Mouse (Mus musculus): ENCODE results near the gene Zfp93. TPM values are rescaled to one million over a fixed set of nuclear protein-coding genes. Genes with fewer than 3 reads are reported as not detected.
A peak's percentile ranks its signal among the peaks of the same experiment; 100 is the strongest.

Gene Zfp93
- polyA plus RNA-seq, 1 experiment from 2014 or later: 6.2 TPM

DNA sequence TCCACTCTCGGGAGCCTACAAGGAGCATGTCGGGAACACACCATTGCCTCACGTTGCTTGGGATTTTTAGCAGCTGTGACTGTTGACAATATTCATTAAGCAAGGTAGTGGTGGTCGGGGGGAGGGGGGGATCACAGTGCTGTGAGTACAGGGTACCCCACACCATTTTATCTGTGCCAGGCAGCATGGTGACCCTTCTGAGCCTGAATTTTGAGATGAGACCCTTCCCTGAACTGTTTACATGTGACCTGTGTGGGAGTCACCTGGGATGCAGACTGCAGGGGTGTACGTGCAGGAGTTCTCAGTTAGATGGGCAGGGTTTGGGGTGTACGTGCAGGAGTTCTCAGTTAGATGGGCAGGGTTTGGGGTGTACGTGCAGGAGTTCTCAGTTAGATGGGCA is 26.2 kb downstream of the Zfp93 start:
- 94% methylated on average over 7 of the region's 7 CpGs for WGBS
- H3K4me3 ChIP-seq (ENCODE audit: low read depth, low read length): no peak overlapping the region
- ATAC-seq (ENCODE audit: low read depth): no peak

GRCm38 (mm10) chr7:24297361-24298095 is 27.3 kb downstream of the Zfp93 start:
- ATAC-seq (ENCODE audit: low read depth) (no peak), DNase-seq (ENCODE audit: low spot score) (no peak)
- Histone ChIP-seq H3K4me2 (ENCODE audit: low read depth, low read length) (peak overlapping the region; percentile 91), H3K27ac (replicated peaks; ENCODE audit: low read depth, low read length) (no peak overlapping the region), H3K4me3 (ENCODE audit: low read depth, low read length) (peak overlapping the region; percentile 72), H3K9ac (ENCODE audit: low read depth, low read length) (peak overlapping the region; percentile 83), H3K36me3 (ENCODE audit: control insufficient read depth, insufficient read depth, low read length) (peaks cover 61% of the 10 kb centered on the region), H3K9me3 (ENCODE audit: control insufficient read depth, low read length) (no peaks in the 10 kb centered on the region), H3K27me3 (replicated peaks; ENCODE audit: control insufficient read depth, insufficient read depth, low read length) (no peaks in the 10 kb centered on the region), H3K4me1 (ENCODE audit: control insufficient read depth, insufficient read depth, low read length) (peaks cover 9% of the 10 kb centered on the region; the same call in 1 of the 2 replicates)
- WGBS: 91% methylated on average over 15 of the region's 15 CpGs

More for the DNA sequence above, 26.2 kb downstream of the Zfp93 start:
- no peak for DNase-seq (ENCODE audit: low spot score)
- H3K4me2 ChIP-seq (ENCODE audit: low read depth, low read length): no peak overlapping the region
- no peak overlapping the region for H3K27ac ChIP-seq (replicated peaks; ENCODE audit: low read depth, low read length)
- peaks cover 63% of the 10 kb centered on the region for H3K36me3 ChIP-seq (ENCODE audit: control insufficient read depth, insufficient read depth, low read length)
- H3K9me3 ChIP-seq (ENCODE audit: control insufficient read depth, low read length): peaks cover 1% of the 10 kb centered on the region; the same call in 1 of the 2 replicates
- H3K9ac ChIP-seq (ENCODE audit: low read depth, low read length): no peak overlapping the region
- peaks cover 9% of the 10 kb centered on the region; the same call in 1 of the 2 replicates for H3K4me1 ChIP-seq (ENCODE audit: control insufficient read depth, insufficient read depth, low read length)
- H3K27me3 ChIP-seq (replicated peaks; ENCODE audit: control insufficient read depth, insufficient read depth, low read length): no peaks in the 10 kb centered on the region

DNA sequence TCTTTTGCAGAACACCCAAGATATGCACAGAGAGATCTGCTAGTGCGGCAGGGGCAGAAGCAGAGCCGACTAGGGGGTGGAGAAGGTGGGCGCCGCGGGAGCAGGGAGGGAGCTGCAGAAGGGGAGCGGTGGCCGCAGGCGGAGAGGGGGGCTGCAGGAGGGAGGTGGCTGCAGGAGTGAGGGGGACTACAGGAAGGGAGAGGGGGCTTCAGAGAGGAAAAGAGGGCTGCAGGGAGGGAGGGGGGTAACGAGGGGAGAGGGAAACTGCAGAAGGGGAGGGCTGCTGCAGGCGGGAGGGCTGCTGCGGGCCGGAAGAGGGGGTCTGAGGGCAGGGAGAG is 28.4 kb downstream of the Zfp93 start:
- peak; percentile 6; the same call in 1 of the 2 replicates for ATAC-seq (ENCODE audit: low read depth)
- no peaks in the 10 kb centered on the region for H3K9me3 ChIP-seq (ENCODE audit: control insufficient read depth, low read length)
- peaks cover 9% of the 10 kb centered on the region; the same call in 1 of the 2 replicates for H3K4me1 ChIP-seq (ENCODE audit: control insufficient read depth, insufficient read depth, low read length)
- peak overlapping the region; percentile 83 for H3K9ac ChIP-seq (ENCODE audit: low read depth, low read length)
- H3K4me3 ChIP-seq (ENCODE audit: low read depth, low read length): peak overlapping the region; percentile 72
- H3K27me3 ChIP-seq (replicated peaks; ENCODE audit: control insufficient read depth, insufficient read depth, low read length): no peaks in the 10 kb centered on the region
- H3K4me2 ChIP-seq (ENCODE audit: low read depth, low read length): peak overlapping the region; percentile 91
- H3K27ac ChIP-seq (replicated peaks; ENCODE audit: low read depth, low read length): peak overlapping the region; percentile 98
- 0% methylated on average over 12 of the region's 12 CpGs for WGBS
- DNase-seq (ENCODE audit: low spot score): no peak
- H3K36me3 ChIP-seq (ENCODE audit: control insufficient read depth, insufficient read depth, low read length): peaks cover 61% of the 10 kb centered on the region

DNA sequence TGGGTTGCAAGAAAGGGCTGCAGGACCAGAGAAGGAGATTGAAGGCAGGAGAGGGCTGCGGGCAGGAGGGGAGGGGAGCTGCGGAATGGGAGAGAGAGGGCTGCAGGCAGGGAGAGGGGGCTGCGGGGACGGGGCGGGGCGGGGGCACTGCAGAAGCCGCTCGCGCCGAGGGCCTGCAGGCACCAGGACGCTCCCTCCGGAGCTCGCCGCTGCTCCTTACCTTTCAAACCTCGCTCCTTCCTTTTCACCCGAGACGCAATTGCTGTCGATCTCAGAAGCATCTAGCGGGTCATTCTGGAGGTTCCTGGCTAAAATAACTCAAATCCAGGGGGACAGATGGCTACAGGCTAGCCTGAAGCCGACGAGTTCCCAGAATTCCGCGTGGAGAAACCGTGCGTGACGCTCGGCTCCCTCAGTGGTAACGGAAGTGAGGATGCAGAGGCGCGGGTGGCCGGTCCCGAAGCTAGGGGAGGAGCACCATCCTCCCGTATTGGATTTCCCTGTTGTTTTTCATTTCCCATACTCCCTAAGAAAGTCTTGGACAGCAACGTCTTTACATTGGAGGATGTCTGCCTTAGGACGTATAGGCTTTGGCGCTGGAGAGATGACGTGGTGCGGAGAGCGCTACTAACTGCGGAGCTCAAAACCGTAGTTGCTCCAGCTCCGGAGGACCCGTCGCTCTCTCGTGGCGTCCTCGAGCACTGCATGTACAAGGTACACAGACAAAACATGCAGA is 28.9 kb downstream of the Zfp93 start:
- peak overlapping the region; percentile 83 for H3K9ac ChIP-seq (ENCODE audit: low read depth, low read length)
- peak overlapping the region; percentile 98 for H3K27ac ChIP-seq (replicated peaks; ENCODE audit: low read depth, low read length)
- H3K4me3 ChIP-seq (ENCODE audit: low read depth, low read length): peak overlapping the region; percentile 72
- H3K4me1 ChIP-seq (ENCODE audit: control insufficient read depth, insufficient read depth, low read length): peaks cover 9% of the 10 kb centered on the region; the same call in 1 of the 2 replicates
- H3K27me3 ChIP-seq (replicated peaks; ENCODE audit: control insufficient read depth, insufficient read depth, low read length): no peaks in the 10 kb centered on the region
- peaks cover 59% of the 10 kb centered on the region for H3K36me3 ChIP-seq (ENCODE audit: control insufficient read depth, insufficient read depth, low read length)
- peak overlapping the region; percentile 91 for H3K4me2 ChIP-seq (ENCODE audit: low read depth, low read length)
- ATAC-seq (ENCODE audit: low read depth) (peak; percentile 91), DNase-seq (ENCODE audit: low spot score) (peak; percentile 98)
- no peaks in the 10 kb centered on the region for H3K9me3 ChIP-seq (ENCODE audit: control insufficient read depth, low read length)
- 1% methylated on average over 33 of the region's 47 CpGs for WGBS

DNA sequence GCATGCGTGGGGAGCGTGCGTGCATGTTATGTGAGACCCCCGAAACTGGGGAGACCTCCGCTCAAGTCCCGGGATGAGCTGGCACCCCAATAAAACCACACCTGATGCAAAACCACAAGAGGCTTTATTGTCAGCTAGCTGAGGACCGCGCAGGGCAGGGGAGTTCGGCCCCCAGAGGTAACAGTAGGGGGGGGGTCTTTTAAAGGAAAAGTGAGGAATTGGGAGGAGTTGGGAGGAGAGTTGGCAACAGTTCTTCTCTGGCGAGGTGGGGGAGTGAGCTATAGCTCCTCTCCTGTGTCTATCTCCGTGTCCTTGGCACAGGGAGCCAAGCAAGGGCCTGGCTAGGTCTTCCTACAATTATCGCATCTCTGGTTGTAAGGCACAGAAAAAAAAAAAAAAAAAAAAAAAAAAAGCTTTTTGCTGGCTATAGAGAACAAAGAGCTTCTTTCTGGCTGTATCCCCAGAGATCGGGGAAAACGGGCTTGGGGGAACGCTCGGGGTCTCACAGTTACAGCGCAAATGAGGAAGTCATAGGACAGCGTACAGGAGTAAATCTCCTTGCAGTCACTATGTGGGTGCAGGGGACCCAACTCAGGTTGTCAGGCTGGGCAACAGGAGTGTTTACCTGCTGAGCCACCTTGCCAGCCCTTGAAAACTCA is 29.7 kb downstream of the Zfp93 start:
- peaks cover 9% of the 10 kb centered on the region; the same call in 1 of the 2 replicates for H3K4me1 ChIP-seq (ENCODE audit: control insufficient read depth, insufficient read depth, low read length)
- H3K4me2 ChIP-seq (ENCODE audit: low read depth, low read length): peak overlapping the region; percentile 91
- ATAC-seq (ENCODE audit: low read depth) (peak; percentile 15), DNase-seq (ENCODE audit: low spot score) (peak; percentile 64)
- peak overlapping the region; percentile 72 for H3K4me3 ChIP-seq (ENCODE audit: low read depth, low read length)
- H3K36me3 ChIP-seq (ENCODE audit: control insufficient read depth, insufficient read depth, low read length): peaks cover 56% of the 10 kb centered on the region
- no peaks in the 10 kb centered on the region for H3K9me3 ChIP-seq (ENCODE audit: control insufficient read depth, low read length)
- H3K27ac ChIP-seq (replicated peaks; ENCODE audit: low read depth, low read length): peak overlapping the region; percentile 98
- under 1% methylated on average over 18 of the region's 18 CpGs for WGBS
- no peaks in the 10 kb centered on the region for H3K27me3 ChIP-seq (replicated peaks; ENCODE audit: control insufficient read depth, insufficient read depth, low read length)
- peak overlapping the region; percentile 66 for H3K9ac ChIP-seq (ENCODE audit: low read depth, low read length)

DNA sequence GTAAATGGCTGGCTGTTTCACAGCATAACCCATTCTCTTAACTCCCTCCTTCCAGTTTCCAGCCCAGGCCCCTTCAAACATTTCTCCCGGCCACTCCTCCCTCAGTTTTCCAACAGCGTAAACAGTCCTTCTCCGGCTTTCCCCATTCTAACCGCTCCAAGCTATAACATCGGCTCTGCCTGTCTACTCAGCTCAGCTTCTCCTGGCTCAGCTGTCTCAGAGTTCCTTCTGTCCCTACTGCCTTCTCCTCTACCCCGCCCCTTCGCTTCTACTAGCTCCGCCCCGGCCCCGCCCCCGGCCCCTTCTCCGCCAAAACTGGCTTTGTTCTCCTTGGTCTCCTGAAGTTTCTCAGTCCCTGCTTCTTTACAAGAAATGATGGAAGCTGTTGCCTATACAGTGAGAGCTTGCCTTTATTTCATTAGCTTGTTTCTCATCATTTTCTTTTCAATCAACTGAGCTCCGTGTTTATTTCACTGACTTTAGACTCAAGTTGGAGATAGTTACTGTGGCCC is 30.6 kb downstream of the Zfp93 start, which contains the start of gene Zfp61:
TSS of gene Zfp61 (minus strand) at position 462 of the 512 bp plus-strand sequence.
- Histone ChIP-seq H3K9me3 (ENCODE audit: control insufficient read depth, low read length) (no peaks in the 10 kb centered on the region), H3K36me3 (ENCODE audit: control insufficient read depth, insufficient read depth, low read length) (peaks cover 47% of the 10 kb centered on the region), H3K9ac (ENCODE audit: low read depth, low read length) (peak within 1 kb of the TSS; percentile 66), H3K27ac (replicated peaks; ENCODE audit: low read depth, low read length) (peak within 1 kb of the TSS; percentile 98), H3K4me2 (ENCODE audit: low read depth, low read length) (peak within 1 kb of the TSS; percentile 91), H3K4me3 (ENCODE audit: low read depth, low read length) (peak within 1 kb of the TSS; percentile 72), H3K4me1 (ENCODE audit: control insufficient read depth, insufficient read depth, low read length) (peaks cover 9% of the 10 kb centered on the region; the same call in 1 of the 2 replicates), H3K27me3 (replicated peaks; ENCODE audit: control insufficient read depth, insufficient read depth, low read length) (no peaks in the 10 kb centered on the region)
- ATAC-seq (ENCODE audit: low read depth) (peak; percentile 80), DNase-seq (ENCODE audit: low spot score) (peak; percentile 93)
- under 1% methylated on average over 13 of the region's 13 CpGs for WGBS

DNA sequence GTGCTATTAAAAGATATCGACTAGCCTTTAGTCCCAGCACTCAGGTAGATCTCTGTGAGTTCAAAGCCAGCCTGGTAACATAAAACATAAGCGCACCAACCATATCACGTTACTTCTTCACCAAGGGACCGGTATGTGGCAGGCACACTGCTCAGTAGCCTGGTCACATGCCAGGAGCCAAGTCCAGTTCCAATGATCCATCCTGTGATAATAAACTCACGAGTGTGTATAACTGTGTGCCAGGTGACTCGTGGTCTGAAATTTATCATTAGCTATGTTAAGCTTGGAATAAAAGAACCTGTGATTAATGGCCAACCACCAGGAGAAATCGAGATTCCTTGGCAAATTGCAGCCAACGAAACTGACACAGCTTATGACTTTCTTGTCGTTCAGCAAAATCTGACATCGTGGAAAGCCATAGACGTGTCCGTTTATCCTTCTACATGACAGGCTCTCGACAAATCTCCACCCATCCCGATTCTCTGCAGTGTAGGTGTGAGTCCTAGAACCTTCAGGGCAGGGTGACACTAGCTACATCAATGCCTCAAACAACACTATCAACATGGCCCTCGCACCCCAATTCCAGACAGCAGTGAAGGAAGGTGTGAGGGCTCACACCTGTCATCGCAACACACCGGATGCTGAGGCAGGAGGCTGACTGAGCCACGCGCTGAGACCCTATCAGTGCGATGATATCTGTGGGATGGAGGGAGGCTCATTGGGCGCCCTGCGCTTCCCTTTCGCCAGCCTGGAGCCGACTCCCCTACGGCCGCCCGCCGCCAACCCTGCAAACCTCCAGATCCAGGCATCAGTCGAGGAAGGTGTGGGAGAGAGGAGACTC is 45.7 kb downstream of the Zfp93 start:
- ATAC-seq (ENCODE audit: low read depth) (peak; percentile 56; the same call in 1 of the 2 replicates), DNase-seq (ENCODE audit: low spot score) (no peak)
- Histone ChIP-seq H3K27me3 (replicated peaks; ENCODE audit: control insufficient read depth, insufficient read depth, low read length) (no peaks in the 10 kb centered on the region), H3K4me2 (ENCODE audit: low read depth, low read length) (peak overlapping the region; percentile 61), H3K4me1 (ENCODE audit: control insufficient read depth, insufficient read depth, low read length) (no peaks in the 10 kb centered on the region), H3K36me3 (ENCODE audit: control insufficient read depth, insufficient read depth, low read length) (peaks cover 14% of the 10 kb centered on the region), H3K9ac (ENCODE audit: low read depth, low read length) (peak overlapping the region; percentile 85), H3K4me3 (ENCODE audit: low read depth, low read length) (peak overlapping the region; percentile 70), H3K27ac (replicated peaks; ENCODE audit: low read depth, low read length) (peak overlapping the region; percentile 84), H3K9me3 (ENCODE audit: control insufficient read depth, low read length) (no peaks in the 10 kb centered on the region)
- 26% methylated on average over 29 of the region's 29 CpGs for WGBS

Measured in embryonic facial prominence, embryonic 14.5 days (tissue).